Mouse (Mus musculus): ENCODE results near the gene Rgs6.

The Rgs6 gene

DNA sequence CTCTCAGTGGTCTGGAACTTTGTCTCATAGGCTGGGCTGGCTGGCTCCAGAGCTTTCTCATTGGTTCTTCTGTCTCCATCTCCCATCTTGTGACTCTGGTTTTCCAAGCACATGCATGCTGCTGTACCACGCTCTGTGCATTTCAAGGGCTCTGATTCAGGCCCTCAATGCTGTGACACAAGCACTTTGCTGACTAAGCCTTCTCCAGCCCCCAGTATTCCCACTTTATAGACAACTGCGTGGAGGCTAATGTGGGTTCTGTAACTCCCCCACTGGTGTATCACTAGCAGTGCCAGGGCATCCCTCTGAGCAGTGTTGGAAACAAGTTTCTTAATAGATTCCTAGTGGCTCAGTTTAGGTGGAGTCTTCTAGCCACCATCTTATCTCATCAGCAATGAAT is 174.0 kb downstream of the Rgs6 start:
- DNase-seq: no peak

- DNase-seq: no peak
Observed at GRCm38 (mm10) chr12:82768726-82769125, 180.6 kb downstream of the Rgs6 start.

GRCm38 (mm10) chr12:82772215-82772614 is 184.1 kb downstream of the Rgs6 start:
- no peak for DNase-seq

DNA sequence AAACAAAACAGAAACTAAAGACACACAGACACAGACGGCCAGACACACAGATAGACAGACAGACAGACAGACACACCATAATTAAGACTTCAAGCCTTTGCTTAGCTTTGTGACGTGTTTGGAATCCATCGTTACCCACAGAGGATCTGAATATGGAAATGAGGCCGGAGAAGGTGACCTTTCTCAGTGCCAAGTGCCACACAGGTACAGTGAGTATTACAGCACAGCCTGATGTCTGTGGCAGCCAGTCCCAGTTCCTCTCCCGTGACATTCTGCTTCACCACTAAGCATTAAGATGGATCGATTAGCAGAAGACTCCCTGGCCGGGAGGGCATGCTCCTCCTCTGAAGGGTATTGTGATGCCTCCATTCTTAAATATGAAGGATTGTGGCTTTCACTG is 186.5 kb downstream of the Rgs6 start:
- DNase-seq: no peak

DNA sequence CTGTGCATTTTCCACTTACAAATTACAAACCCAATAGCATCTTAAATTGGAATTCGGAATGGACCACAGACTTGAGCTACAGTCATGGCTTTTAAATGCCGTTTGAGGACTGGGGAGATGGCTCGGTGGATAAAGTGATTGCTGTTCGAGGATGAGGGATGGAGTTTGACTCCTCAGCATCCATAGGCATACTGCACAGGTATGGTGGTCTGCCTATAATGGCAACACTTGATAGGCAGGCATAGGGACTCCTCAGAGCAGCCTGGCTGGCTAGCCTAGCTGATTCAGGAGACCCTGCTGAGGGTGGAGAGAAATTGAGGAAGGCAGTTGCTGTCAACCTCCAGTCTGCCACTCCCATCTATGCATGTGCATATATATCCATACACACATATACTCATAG is 188.6 kb downstream of the Rgs6 start:
- no peak for DNase-seq

DNA sequence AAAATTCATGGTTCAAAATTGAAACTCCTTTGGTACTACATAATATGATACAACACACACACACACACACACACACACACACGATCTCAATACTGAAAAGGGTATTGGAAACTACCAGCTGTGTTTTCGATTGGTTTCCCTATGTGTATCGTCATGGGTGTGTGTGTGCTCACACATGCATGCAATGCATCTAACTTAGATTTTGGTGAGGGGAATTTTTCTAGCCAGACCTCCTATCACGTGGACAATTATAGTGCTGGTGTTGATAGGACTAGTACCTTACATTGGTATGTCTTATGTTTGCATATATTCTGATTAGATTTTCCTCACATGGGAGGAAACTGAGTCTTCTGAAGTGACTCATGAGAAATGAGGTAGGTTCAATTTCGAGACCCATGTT is 192.8 kb downstream of the Rgs6 start:
- DNase-seq: no peak

DNA sequence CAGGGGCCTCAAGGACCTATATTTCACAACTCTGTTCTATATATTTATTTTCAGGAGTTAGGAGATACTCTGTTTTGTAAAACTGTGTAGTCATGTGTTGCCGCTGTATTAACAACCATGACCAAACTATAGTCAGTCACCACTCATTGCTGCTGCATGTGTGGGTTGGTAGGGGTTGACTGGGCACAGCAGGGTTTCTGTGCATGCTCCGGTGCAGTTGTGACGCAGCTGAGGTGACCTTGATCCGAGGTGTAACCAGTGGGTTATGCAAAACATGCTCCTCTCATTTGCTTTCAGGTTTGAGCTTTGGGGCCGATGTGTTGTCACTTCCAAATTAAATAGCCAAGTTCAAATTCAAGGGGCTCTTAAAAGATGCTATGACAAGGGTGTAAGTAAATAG is 193.3 kb downstream of the Rgs6 start:
- DNase-seq: peak; percentile 7 to 53

DNA sequence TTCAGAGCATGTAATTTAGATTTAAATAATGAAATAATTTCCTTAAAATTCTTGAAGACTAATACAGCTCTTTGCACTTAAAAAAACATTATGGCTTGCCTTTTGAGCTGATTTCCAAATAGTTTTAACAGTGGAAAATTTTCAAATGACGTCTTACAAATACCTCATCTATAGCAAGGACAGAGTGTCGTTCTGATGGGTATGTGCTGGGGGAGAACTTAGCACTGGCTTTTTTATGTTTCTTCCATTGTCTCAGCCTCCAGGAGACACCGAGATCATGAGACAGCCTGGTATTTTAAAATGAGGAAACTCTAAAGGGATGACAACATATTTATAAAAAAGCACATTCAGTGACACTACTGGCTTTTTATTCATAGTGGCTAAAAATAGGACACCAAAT is 204.0 kb downstream of the Rgs6 start:
- no peak for DNase-seq

- DNase-seq: peak in 1 of 2 experiments; percentile 9
Observed at GRCm38 (mm10) chr12:82799892-82800291, 211.8 kb downstream of the Rgs6 start.

DNA sequence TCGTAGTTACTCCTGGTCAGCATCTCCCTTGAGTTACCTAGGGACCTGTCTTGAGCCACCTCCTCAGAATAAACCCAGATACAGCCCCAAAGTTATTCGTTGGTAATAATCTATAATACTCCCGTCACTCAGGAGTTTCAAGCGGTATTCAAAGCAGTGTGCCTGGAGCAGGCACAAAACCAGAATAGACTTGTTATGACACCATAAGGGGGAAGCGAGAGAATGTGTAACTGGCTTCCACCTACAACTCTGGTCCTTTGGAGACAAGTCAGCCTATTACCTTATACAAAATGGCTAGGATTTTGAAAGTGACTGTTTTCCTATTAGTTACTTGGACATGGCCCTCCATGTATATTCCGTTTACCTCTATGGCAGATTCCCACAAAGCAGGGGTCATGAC is 213.6 kb downstream of the Rgs6 start:
- peak in 1 of 2 experiments; percentile 5 for DNase-seq

DNA sequence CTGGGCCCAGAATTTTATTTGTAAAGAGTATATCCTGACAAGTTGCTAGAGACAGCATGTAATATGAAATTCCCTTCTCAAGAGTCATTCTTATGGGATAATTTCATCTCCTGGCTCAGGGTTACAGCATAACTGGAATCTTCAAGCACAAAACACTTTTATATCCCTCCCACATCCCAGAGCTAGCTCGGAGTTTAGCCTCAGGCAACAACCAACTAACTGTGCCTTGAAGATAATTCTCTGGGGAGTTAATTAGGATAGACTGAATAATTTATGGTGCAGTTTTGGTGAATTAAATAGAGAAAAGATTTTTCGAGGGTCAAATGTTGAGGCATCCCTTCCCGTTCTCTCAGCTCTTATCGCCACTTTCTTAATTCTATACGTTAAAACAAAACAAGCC is 214.6 kb downstream of the Rgs6 start:
- DNase-seq: peak in 1 of 2 experiments; percentile 1

DNA sequence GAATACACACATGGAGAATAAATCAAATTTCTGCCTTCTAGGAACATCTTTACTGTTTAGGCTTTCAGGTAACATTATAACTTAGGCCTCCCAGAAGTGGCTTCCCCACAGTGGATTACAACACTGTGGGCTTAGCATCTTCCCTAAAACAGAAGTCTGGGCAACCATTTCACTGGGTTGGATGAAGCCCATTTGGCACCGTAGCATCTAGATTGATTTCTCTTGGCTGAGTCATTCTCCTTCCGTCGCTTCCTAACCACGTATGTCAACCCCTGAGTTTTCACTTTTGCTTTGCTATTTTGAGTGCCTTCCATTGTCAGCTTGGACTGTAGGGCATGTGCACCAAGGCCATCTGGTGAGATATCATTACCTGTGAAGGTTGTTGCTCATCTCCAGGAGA is 217.1 kb downstream of the Rgs6 start:
- DNase-seq: peak in 1 of 2 experiments; percentile 1

DNA sequence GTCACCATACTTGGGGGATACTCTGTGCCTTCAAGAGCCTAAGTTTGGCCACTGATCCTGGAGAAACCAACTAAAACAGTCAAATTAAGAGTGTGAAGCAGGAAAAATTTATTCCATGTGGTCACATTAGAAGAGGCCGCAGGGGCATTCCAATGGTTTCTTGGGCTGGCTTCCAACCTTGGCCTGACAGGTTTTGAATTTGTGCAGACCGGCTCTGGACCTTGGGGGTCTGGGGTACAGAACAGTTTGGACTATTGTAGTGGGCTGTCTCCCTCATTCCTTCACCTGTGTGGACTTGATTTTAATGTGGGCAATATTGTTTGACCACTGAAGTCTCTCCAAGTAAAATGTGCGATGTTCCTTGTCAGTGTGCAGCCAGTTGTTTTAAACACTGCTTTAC is 222.5 kb downstream of the Rgs6 start:
- DNase-seq: peak; percentile 49 to 54

- no peak for DNase-seq
Observed at GRCm38 (mm10) chr12:82815982-82816381, 227.9 kb downstream of the Rgs6 start.

DNA sequence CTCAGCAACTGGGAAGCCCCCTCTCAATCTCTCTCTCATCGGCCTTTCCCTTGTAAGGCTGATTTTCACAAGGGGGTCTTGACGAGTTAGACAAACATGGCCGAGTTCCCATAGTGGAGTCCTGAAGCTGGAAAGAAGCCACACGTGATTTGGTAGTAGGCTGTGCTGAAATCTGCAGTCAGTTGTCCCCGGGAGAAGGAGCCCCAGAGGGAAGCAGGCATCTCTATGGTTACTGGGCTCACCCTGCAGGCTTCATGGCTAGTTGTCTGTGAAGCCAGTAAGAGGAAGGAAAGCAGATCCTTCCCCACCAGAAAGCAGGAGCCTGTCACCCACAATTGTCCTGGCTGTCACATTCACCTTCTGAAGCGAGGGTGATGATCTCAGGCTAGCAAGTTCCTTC is 231.2 kb downstream of the Rgs6 start:
- DNase-seq: no peak

DNA sequence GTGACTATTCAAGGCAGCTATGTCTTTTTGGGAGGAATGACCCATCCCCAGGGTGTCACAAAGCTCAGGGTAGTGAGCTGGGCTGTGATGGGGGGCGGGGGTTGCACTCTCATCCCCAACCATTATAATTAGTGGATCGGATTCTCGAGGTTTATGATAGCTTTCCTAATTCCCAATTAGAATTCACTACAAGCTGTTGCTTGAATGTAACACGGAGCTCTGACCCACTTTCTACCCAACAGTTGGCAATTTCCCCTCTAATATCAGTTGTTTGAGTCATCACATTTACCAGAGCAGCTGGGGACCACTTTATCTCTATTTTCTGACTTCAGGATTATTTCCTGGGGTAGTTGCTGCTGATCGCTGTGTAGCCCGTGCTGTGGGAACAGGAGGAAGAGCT is 231.9 kb downstream of the Rgs6 start:
- DNase-seq: no peak

DNA sequence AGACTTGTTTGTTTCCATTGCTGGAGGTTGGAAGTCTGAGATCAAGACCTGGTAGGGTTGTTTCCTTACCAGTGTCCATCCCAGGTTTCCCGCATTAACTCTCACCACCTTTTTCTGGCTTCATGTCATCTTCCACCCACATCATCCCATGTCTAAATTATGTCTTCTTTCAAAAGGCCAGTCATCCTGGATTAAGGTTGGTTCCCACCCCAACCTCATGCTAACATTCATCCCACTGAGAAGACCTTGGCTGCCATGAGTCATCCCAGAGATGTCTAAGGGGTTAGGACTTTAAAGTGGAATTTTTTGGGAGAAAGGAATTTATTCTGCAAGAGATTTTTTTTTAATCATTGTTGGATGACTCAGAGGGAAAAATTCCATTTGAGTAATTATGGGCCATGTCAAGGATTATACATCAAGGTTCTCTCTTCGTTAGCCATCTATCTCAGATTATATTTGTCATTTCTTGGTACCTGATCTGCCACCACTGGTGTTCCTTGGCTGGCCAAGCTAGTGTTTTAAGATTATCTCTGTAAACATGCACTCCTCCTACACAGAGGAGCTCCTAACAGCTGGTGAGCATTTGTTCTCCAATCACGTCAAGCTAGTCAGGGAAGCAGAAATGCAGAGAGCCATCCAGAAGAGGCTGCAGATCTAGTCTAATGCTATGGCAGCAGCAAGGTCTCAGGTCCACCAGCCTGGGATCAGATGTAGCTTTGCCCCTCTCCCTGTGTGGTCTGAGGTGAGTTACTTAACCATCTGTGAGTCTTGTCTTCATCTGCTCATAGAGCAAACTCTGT is 234.9 kb downstream of the Rgs6 start:
- no peak for DNase-seq

GRCm38 (mm10) chr12:82830333-82830732 is 242.2 kb downstream of the Rgs6 start:
- no peak for DNase-seq

- DNase-seq: no peak
Observed at GRCm38 (mm10) chr12:82838544-82838943, 250.5 kb downstream of the Rgs6 start.

DNA sequence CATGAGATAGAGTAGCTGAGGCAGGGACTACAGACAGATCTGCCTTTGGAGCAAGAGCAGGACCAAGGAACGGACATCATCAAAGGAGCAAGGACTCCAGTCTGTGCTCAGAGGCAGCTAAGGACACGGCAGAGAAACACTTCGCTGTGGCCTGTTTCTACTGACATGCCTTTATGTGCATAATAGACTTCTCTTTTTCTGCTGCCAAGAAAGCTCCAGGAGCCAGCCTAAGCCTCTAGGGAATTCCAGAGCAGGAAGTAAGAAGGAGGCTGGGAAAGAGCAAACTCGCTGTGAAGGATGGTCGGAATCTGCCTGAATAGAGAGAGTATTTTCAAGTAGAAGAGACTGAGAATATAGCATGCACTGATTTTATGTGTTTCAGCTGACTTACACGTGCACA is 253.5 kb downstream of the Rgs6 start:
- DNase-seq: peak in 1 of 2 experiments; percentile 13

- no peak for DNase-seq
Observed at GRCm38 (mm10) chr12:82848304-82848872, 260.3 kb downstream of the Rgs6 start.

DNA sequence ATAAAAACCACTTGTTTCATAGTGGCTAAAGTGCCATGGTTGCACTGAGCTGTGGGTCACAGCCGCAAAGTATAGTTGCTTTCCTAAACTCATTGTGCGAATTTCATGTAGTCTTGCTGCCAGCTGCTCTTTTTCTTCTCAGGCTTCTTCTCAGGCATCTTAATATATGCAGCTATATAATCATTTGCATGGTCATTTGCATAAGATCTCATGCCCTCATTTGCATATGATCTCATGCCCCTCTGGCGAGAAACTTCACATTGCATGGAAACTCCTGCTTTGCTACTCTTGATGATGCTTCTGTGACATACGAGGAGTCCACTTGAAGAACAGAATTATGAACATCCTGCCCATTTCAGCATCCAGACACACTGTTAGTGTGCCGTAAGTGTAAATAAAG is 266.8 kb downstream of the Rgs6 start:
- no peak for DNase-seq

DNA sequence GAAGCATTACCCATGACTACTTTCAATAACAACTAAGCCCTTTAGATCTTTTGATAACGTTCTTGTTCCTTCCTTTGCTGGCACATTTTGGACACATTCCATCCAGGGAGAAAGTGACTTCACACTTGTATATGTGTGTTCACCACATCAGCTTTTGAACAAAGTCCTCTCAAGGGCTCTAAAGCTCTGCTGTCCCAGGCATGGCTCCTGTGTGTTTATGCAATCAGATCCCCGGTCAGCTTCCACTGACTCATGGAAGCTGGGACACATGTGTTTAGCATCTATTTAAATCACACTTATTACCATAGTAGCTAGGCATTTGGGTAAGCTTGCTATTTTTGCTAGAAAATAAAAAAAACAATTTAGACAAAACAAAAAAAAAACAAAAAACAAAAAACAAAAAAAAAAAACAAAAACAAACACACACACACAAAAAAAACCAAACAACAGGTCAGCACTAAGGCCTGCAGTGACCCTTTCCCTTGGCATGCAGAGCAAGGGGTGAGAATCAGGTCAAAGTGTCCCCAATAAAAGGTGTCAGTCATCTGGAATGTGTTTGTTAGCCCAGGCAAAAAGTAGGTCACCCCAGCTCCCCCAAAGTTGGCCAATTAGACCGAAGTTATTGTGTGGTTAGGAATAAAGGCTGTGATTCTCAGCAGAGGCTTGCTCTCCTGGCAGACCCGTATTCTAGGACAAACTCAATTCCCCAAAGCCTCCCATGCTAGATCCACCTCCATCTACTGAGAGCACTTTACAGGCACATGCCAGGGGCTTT is 267.4 kb downstream of the Rgs6 start:
- DNase-seq: peak in 1 of 2 experiments; percentile 3

DNA sequence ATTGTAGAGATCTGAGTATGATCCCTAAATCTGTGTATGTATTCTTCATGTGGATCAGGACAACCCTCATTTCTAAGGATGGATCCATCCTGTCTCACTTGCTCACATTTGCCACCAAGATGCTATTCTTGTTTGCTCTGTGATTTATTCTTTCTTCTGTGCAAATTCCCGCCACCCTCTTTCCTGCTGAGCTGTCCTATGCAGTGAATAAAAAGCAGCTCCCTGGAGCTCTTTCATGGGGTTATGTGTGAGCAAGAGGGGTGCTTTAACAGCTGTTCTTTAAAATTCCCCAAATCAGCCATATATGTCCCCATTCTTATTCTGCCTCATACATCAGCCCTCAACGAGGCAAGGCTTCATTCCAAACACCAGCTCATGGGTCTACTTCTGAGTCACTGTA is 277.6 kb downstream of the Rgs6 start:
- no peak for DNase-seq

All from kidney, postnatal 25 days (tissue).